Mouse (Mus musculus) lung, postnatal 0 days (tissue): Measurements from ENCODE around the gene Hoxb2.

Source experiments
- CTCF ChIP-seq: IDR thresholded peaks from 2 replicates; pipeline ENCODE4 v1.5.1; 2016; ENCODE audit warnings: antibody characterized with exemption, mild to moderate bottlenecking
- EP300 ChIP-seq: IDR thresholded peaks from 2 replicates; pipeline ENCODE4 v1.6.1; 2016; ENCODE audit warnings: antibody characterized with exemption, mild to moderate bottlenecking, control low read depth

DNA sequence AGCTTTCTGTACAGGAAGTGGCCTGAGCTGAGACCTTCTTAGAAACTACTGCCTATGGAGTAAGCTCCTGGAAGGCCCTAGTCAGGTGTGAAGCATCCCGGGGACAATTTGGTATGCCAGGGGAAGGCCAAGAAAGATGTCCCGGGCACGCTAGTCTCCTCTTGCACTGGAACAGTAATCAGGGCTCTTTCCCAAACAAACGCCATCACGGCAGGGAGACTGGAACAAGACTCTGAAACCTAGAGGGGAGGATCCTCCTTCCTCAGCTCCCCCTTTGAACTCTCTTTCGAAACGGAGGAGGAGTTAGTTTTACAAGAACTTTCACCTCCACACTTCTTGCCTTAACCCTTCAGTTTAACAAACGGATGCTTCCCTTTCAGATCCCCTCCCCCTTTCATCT, 18.2 kb upstream of the Hoxb2 start:
- TF ChIP-seq CTCF, result no peak
- no peak for TF ChIP-seq EP300
